Mouse (Mus musculus) stomach, embryonic 16.5 days (tissue): Measurements from ENCODE around the gene Bloc1s3. TPM values are rescaled to one million over a fixed set of nuclear protein-coding genes. Genes with fewer than 3 reads are reported as not detected.

Experiments used
- ATAC-seq: fragments of 200-750 bp; cut with Nextera tagmentation; 2 replicates; pipeline ENCODE4 v1.8.0; 2017; ENCODE audit warnings: moderate number of reproducible peaks, moderate TSS enrichment; ENCODE audit not compliant: insufficient read depth, low FRiP score
- H3K27ac ChIP-seq: fragments of 300-500 bp; sonication (generic); 2 replicates; pipeline ENCODE4 v1.5.1; 2014; ENCODE audit warnings: low read length
- H3K27me3 ChIP-seq: fragments of 300-500 bp; sonication (generic); 2 replicates; pipeline ENCODE4 v1.6.1; 2014; ENCODE audit warnings: low read length, control low read depth, mixed read lengths; ENCODE audit not compliant: control insufficient read depth, insufficient read depth
- H3K36me3 ChIP-seq: fragments of 300-500 bp; sonication (generic); 2 replicates; pipeline ENCODE4 v1.6.1; 2014; ENCODE audit warnings: low read length; ENCODE audit not compliant: control insufficient read depth, insufficient read depth
- H3K4me1 ChIP-seq: fragments of 300-500 bp; sonication (generic); 2 replicates; pipeline ENCODE4 v1.6.1; 2014; ENCODE audit warnings: low read length, control low read depth, mixed read lengths; ENCODE audit not compliant: control insufficient read depth, insufficient read depth
- H3K4me2 ChIP-seq: fragments of 300-500 bp; sonication (generic); 2 replicates; pipeline ENCODE4 v1.6.1; 2014; ENCODE audit warnings: low read depth, low read length, mixed read lengths
- H3K4me3 ChIP-seq: fragments of 300-500 bp; sonication (generic); replicated peaks from 2 replicates; pipeline ENCODE4 v1.5.1; 2014; ENCODE audit warnings: mild to moderate bottlenecking, low read length
- H3K9ac ChIP-seq: fragments of 300-500 bp; sonication (generic); 2 replicates; pipeline ENCODE4 v1.6.1; 2014; ENCODE audit warnings: low read length
- H3K9me3 ChIP-seq: fragments of 300-500 bp; sonication (generic); replicated peaks from 2 replicates; pipeline ENCODE4 v1.6.1; 2016; ENCODE audit warnings: low read length, control low read depth; ENCODE audit not compliant: control insufficient read depth
- WGBS: fragments of 180-500 bp; shearing (Covaris S2); extraction: QIAGEN DNeasy Blood & Tissue Kit; methylation state at CpG from one replicate; pipeline ENCODE4 v1.1.7; 2014; 5-methylcytosine and 5-hydroxymethylcytosine counted together
- polyA plus RNA-seq: library from polyadenylated mRNA; unstranded; fragments of >200 nt; fragmentation: Nextera tagmentation; extraction: Ambion mirVana; gene quantifications from 2 replicates; pipeline ENCODE4 v1.2.1, GENCODE M21; 2015

Bloc1s3 gene
- 1.4 and 1.5 TPM in 2 replicates for polyA plus RNA-seq

DNA sequence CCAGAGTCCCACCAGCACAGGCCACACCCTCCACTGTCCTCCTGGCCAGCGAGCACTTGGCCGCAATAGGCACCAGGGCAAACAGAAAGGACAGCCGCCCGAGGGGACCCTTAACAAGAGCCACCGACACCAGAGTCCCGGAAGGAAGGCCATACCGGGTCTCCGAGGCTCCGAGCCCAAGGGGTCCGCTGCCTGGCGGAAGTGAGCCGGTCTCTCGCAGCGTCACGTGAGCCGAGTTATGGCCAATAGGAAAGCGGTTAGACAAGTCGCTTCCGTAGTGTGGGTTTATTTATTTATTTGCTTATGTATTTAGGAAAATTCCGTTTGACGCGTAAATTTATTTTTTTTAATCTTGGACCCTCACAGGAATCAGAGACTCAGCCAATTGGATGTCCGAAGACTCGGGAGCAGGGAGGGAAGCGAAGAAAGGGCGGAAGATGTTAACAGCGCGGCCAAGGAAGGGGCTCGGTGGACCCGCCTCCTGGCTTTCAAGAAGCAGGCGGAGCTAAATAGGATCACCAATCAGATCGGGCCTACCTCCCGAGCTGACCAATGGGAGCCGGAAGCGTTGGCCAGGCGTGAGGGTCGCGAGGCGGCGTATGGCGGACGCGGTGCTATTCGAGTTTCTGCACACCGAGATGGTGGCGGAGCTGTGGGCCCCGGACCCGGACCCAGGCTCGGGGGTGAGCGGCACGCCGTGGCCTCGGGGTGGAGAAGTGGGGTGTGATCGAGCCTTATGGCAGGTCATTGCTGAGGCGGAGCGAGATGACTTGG is at the start of gene Bloc1s3, which contains the start of gene Trappc6a:
Gene Bloc1s3, minus strand, starts transcription at position 218 of the 774 bp plus-strand sequence.
Gene Trappc6a, plus strand, starts transcription at position 246 of the 774 bp plus-strand sequence.
- Histone ChIP-seq H3K27me3 (no peaks in the 10 kb centered on the region), H3K4me3 (peak within 1 kb of the TSS; percentile 86), H3K4me1 (0 out of 2 replicates have a peak, but pooled peaks cover 11% of the 10 kb centered on the region), H3K9ac (peak within 1 kb of the TSS; percentile 90), H3K27ac (peak within 1 kb of the TSS; percentile 48; the same call in 1 of the 2 replicates), H3K9me3 (no peaks in the 10 kb centered on the region), H3K4me2 (peak within 1 kb of the TSS; percentile 96), H3K36me3 (no peaks in the 10 kb centered on the region)
- WGBS, result under 1% methylated on average over 56 of the region's 56 CpGs
- ATAC-seq, result peak; percentile 95

DNA sequence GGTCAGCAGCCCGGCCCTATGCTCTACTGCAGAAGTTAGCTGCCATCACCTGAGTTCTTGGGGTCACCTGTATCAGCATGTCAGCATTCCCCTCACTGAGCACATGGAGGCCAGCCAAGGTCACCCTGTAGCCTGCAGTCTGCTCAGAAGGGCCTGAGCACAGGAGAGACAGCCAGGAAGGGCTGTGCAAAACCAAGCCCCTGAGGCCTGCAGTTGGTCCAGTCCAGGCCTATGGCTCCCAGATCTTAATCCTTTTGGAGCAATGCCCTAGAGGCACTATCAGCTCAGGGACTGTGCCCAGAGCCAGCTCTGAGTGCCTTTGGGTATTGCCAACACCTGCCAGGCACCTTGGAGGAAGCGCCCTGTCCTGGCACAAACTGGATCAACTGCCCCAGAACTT is 48.9 kb upstream of the Bloc1s3 start:
- ATAC-seq, result no peak
- Histone ChIP-seq H3K4me1 (peaks cover 48% of the 10 kb centered on the region), H3K27me3 (no peaks in the 10 kb centered on the region), H3K9me3 (no peaks in the 10 kb centered on the region), H3K27ac (no peak overlapping the region), H3K9ac (no peak overlapping the region), H3K4me3 (no peak overlapping the region), H3K4me2 (no peak overlapping the region), H3K36me3 (no peaks in the 10 kb centered on the region)
- 77% methylated on average over 2 of the region's 2 CpGs for WGBS

DNA sequence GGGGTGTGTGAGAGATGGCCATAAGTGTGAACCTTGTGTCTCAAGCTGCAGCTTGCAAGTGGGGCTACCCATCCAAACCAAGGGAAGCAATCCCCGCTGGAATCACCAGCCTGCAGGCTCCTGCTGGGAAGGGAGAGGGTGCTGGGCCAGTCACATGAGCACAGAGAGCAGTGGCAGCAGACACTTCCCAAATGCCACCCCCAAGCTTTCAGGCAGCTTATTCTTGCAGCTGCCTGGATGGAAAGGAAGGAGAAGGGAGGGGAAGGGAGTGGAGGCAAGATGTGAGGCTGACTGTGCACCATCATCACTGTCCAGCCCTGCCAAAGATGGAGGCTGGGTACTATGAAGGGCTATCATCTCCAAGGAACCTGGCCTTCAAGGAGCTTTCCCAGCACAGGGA is 46.0 kb upstream of the Bloc1s3 start:
- Histone ChIP-seq H3K4me3 (no peak overlapping the region), H3K9ac (no peak overlapping the region), H3K4me2 (no peak overlapping the region), H3K9me3 (no peaks in the 10 kb centered on the region), H3K27me3 (no peaks in the 10 kb centered on the region), H3K36me3 (no peaks in the 10 kb centered on the region), H3K4me1 (peaks cover 26% of the 10 kb centered on the region), H3K27ac (no peak overlapping the region)
- ATAC-seq, result no peak
- 67% methylated on average over 1 of the region's 1 CpGs for WGBS

DNA sequence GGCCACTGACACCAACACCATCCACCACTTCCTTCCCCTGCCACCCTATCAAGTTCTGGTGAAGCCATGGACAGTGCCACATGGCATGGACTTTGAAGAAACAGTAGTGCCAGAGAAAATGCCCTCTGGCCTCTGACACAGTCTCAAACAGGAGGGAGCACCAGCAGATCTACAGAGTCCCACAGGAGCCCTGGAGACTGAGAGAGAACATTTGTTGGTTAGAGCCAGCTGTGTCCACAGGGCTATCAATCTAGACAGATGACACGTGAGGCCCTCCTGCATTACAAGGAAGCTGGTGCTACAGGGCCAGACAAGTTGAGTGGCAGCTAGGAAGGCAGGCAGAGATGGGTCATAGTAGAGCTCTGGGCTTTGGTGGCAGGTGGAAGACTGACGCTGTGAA is 44.3 kb upstream of the Bloc1s3 start:
- H3K36me3 ChIP-seq, result no peaks in the 10 kb centered on the region
- H3K9ac ChIP-seq, result no peak overlapping the region
- H3K27ac ChIP-seq, result 0 out of 2 replicates have a peak overlapping the region, but pooled peaks have one; percentile 8
- ATAC-seq, result peak; percentile 82
- peaks cover 22% of the 10 kb centered on the region for H3K4me1 ChIP-seq
- WGBS, result 36% methylated on average over 2 of the region's 2 CpGs
- H3K4me2 ChIP-seq, result no peak overlapping the region
- H3K9me3 ChIP-seq, result no peaks in the 10 kb centered on the region
- no peak overlapping the region for H3K4me3 ChIP-seq
- H3K27me3 ChIP-seq, result no peaks in the 10 kb centered on the region

DNA sequence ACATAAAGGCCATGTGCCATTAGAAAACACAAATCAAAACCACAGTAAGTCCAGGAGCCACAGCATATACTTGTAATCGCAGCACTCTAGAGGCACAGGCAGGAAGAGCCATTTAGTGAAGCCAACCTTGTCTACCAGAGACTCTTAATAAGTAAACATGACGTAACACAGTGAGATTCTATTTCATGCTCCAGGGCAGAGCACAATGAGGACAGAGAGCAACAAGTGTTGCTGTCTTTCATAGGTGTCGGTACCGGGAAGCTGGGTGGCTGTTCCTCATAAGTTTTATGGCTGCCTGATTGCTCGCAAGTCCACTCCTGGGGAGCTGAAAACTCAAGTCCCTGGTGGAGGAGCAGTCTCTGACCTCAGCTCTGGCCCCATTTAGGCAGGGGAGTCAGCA is 43.5 kb upstream of the Bloc1s3 start:
- Histone ChIP-seq H3K36me3 (no peaks in the 10 kb centered on the region), H3K4me2 (no peak overlapping the region), H3K9me3 (no peaks in the 10 kb centered on the region), H3K4me3 (no peak overlapping the region), H3K9ac (no peak overlapping the region), H3K4me1 (peaks cover 30% of the 10 kb centered on the region), H3K27me3 (no peaks in the 10 kb centered on the region), H3K27ac (no peak overlapping the region)
- WGBS, result 66% methylated on average over 5 of the region's 5 CpGs
- ATAC-seq, result no peak

DNA sequence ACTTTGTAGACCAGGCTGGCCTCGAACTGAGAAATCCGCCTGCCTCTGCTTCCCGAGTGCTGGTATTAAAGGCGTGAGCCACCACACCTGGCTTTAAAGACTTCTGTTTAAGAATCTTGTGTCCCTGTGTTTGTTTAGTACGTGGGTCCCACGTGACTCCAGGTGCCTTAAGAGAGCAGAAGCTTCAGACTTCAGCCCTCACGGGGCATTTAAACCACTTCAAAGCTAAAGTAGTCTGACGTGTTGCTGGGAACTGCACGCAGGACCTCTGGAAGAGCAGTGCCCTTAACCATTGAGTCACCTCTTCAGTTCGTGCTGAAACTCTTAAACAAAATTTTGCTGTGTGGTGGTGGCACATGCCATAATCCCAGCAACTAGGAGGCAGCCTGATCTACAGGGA is 41.2 kb upstream of the Bloc1s3 start:
- H3K27me3 ChIP-seq, result no peaks in the 10 kb centered on the region
- no peak overlapping the region for H3K9ac ChIP-seq
- H3K4me2 ChIP-seq, result no peak overlapping the region
- H3K9me3 ChIP-seq, result no peaks in the 10 kb centered on the region
- H3K27ac ChIP-seq, result no peak overlapping the region
- WGBS, result 70% methylated on average over 10 of the region's 10 CpGs
- H3K36me3 ChIP-seq, result no peaks in the 10 kb centered on the region
- no peak overlapping the region for H3K4me3 ChIP-seq
- peaks cover 44% of the 10 kb centered on the region for H3K4me1 ChIP-seq
- ATAC-seq, result no peak

DNA sequence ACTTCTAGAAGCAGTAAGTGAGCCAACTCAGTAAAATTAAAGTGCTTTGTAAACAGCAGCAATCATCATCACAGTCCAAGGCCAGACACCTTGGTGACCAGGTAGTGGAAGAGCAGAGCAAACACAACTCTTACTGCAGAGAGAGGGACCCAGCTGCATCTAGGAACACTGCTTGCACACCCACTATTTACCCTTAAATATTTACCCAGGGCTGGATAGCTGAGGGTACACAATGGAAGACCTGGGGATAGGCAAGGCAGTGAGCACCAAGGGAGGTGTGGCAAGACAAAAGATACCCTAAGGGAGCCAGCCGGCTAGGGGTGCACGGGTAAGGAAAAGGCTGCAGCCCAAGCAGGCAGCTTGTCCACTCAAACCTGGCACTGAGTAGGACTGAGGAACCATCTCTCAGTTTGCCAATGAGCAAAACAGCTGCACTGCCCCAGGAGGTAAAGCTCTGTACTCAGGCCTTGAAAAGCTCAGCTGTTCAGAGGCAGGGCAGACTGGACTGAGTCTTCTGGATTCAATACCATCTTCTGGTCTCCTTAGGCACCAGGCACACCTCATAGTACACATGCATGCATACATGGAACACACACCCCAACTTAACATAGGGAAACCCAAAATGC is 39.3 kb upstream of the Bloc1s3 start:
- no peaks in the 10 kb centered on the region for H3K9me3 ChIP-seq
- H3K9ac ChIP-seq, result no peak overlapping the region
- no peak overlapping the region for H3K4me3 ChIP-seq
- peaks cover 46% of the 10 kb centered on the region for H3K4me1 ChIP-seq
- H3K27me3 ChIP-seq, result no peaks in the 10 kb centered on the region
- H3K27ac ChIP-seq, result peak overlapping the region; percentile 72
- WGBS, result 53% methylated on average over 2 of the region's 2 CpGs
- peak; percentile 80 for ATAC-seq
- H3K4me2 ChIP-seq, result no peak overlapping the region; the same call in 1 of the 2 replicates
- no peaks in the 10 kb centered on the region for H3K36me3 ChIP-seq

DNA sequence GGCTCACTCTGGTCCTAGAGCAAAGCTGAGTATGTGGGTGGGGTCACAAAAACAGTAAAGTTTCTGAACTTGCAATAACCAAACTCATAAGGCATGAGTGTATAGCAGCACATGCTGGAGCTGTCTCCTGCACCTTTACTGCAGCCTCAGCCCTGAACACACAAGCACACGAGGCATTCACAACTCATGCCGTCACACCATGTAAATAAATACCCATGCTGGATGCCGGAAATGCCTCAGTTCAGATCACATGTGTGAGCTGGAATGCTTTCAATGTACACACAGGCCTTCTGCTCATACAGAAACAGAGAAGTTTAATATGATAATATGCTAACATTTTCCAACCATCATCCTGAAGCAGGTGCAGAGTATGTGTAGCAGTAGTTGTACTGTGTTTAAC is 37.8 kb upstream of the Bloc1s3 start:
- ATAC-seq, result no peak
- Histone ChIP-seq H3K27ac (peak overlapping the region; percentile 49; the same call in 1 of the 2 replicates), H3K4me1 (peaks cover 57% of the 10 kb centered on the region)

DNA sequence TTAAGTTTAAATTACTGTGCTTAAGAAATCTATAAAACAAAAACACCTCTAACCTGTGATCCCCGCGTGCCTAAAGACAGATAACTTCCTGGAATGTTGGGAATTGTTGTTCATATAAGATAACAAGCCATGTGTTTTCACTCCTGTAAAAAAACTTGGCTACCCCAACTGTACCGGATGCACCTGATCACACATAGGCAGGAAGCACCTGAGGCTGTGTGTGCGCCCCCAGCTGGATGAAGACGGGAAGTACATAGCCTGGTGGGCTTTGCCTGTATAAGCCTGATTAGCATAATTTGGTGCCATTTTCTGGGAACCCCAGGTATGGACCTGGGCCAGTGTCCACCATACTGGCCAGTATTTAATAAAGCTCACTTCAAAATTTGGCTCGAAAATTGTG is 35.4 kb upstream of the Bloc1s3 start:
- H3K36me3 ChIP-seq, result no peaks in the 10 kb centered on the region
- H3K9ac ChIP-seq, result no peak overlapping the region
- H3K9me3 ChIP-seq, result no peaks in the 10 kb centered on the region
- H3K4me3 ChIP-seq, result no peak overlapping the region
- peaks cover 58% of the 10 kb centered on the region for H3K4me1 ChIP-seq
- peak overlapping the region; percentile 77; the same call in 1 of the 2 replicates for H3K27ac ChIP-seq
- ATAC-seq, result no peak
- 44% methylated on average over 6 of the region's 6 CpGs for WGBS
- H3K4me2 ChIP-seq, result no peak overlapping the region
- H3K27me3 ChIP-seq, result no peaks in the 10 kb centered on the region

More for the DNA sequence above, 37.8 kb upstream of the Bloc1s3 start:
- 28% methylated on average over 3 of the region's 3 CpGs for WGBS
- Histone ChIP-seq H3K9me3 (no peaks in the 10 kb centered on the region), H3K9ac (no peak overlapping the region), H3K4me2 (no peak overlapping the region), H3K4me3 (no peak overlapping the region), H3K27me3 (no peaks in the 10 kb centered on the region), H3K36me3 (no peaks in the 10 kb centered on the region)
